26 mouse cellular contexts compared by ENCODE assay signal in the genomic region with DNA sequence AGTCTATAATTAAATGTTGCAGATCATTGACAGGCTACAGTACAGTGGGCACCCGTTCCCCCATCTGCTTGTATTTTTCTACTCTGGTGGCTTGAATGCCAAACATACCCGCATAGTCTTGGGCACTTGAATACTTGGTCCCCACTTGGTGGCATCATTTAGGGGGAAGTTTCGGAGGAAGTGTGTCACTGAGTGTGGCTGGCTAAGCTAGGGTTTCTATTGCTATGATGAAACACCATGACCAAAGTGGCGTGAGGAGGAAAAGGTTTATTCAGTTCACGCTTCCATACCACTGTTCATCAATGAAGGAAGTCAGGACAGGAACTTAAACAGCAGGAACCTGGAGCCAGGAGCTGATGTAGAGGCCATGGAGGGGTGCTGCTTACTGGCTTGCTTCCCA.
A peak's percentile ranks its signal among the peaks of the same experiment; 100 is the strongest.
DNase-seq lines count a peak whose midpoint lies in the region; ATAC-seq and TF ChIP-seq lines count a peak whose summit lies in the region.
"Had no signal": no experiment of that assay in that cellular context is flagged by ENCODE, and none has a peak within 500 bp of the region (broad histone marks: within the 10 kb centered on the region; RNA-seq: fewer than 3 reads in every experiment).

No protein-coding gene starts in this region.

- no peak overlapping the region for H3K4me3 ChIP-seq in kidney, embryonic 16.5 days (ENCODE audit: low read length)
- no peak overlapping the region for H3K4me3 ChIP-seq in kidney, adult 2 months (ENCODE audit: insufficient read depth, low read depth, low read length)
- H3K4me3 ChIP-seq: embryonic facial prominence, embryonic 12.5 days; embryonic facial prominence, embryonic 15.5 days; gastrocnemius, adult 2 months; heart, embryonic 13.5 days had no signal

- H3K4me2 ChIP-seq in kidney, embryonic 16.5 days (replicated peaks; ENCODE audit: low read depth, low read length), result no peak overlapping the region
- H3K4me2 ChIP-seq: embryonic facial prominence, embryonic 12.5 days; embryonic facial prominence, embryonic 15.5 days; heart, embryonic 13.5 days; hindbrain, embryonic 14.5 days had no signal

- H3K4me1 ChIP-seq in kidney, embryonic 16.5 days (ENCODE audit: insufficient read depth, low read length), result peaks cover 21% of the 10 kb centered on the region
- peaks cover 14% of the 10 kb centered on the region; the same call in 1 of the 2 replicates for H3K4me1 ChIP-seq in kidney, adult 2 months (ENCODE audit: control insufficient read depth, insufficient read depth, low read length)
- H3K4me1 ChIP-seq: embryonic facial prominence, embryonic 12.5 days; heart, embryonic 13.5 days had no signal

- H3K27ac ChIP-seq in kidney, embryonic 16.5 days (ENCODE audit: low read length), result peak overlapping the region; percentile 56; the same call in 1 of the 2 replicates
- no peak overlapping the region for H3K27ac ChIP-seq in kidney, adult 2 months (ENCODE audit: insufficient read depth, low read depth, low read length)
- H3K27ac ChIP-seq: embryonic facial prominence, embryonic 12.5 days; embryonic facial prominence, embryonic 15.5 days; gastrocnemius, adult 2 months; heart, embryonic 13.5 days; hindbrain, embryonic 14.5 days; hindbrain, postnatal 0 days had no signal

- H3K27me3 ChIP-seq in kidney, embryonic 16.5 days (ENCODE audit: insufficient read depth, low read length), result no peaks in the 10 kb centered on the region
- no peaks in the 10 kb centered on the region for H3K27me3 ChIP-seq in kidney, adult 2 months (replicated peaks; ENCODE audit: control insufficient read depth, insufficient read depth, low read length)
- H3K27me3 ChIP-seq: embryonic facial prominence, embryonic 12.5 days; embryonic facial prominence, embryonic 15.5 days; heart, embryonic 13.5 days had no signal

- no peak for ATAC-seq in kidney, embryonic 16.5 days (ENCODE audit: low FRiP score, low TSS enrichment)
- peak; percentile 97 for ATAC-seq in granulocyte monocyte progenitor cell, adult 5-6 weeks (replicated peaks; ENCODE audit: poor library complexity, severe bottlenecking)
- ATAC-seq in monocyte, adult 5-6 weeks (replicated peaks; ENCODE audit: insufficient number of reproducible peaks, low FRiP score, low TSS enrichment, poor library complexity, severe bottlenecking), result peak; percentile 82
- ATAC-seq in megakaryocyte-erythroid progenitor cell, adult 5-6 weeks (replicated peaks; ENCODE audit: low FRiP score, low TSS enrichment, poor library complexity, severe bottlenecking), result no peak
- ATAC-seq: activated CD4-positive, CD25-positive, alpha-beta regulatory T cell, adult 4 months; forebrain, embryonic 14.5 days; forebrain, postnatal 0 days; hindbrain, postnatal 0 days; inflammation-experienced regulatory T-cells, adult 6 months had no signal

- no peaks in the 10 kb centered on the region for H3K9me3 ChIP-seq in kidney, embryonic 16.5 days (ENCODE audit: low read length)
- H3K9me3 ChIP-seq: embryonic facial prominence, embryonic 12.5 days; embryonic facial prominence, embryonic 15.5 days; heart, embryonic 13.5 days had no signal

- DNase-seq in kidney, adult 2 months, result no peak
- no peak for DNase-seq in spleen, adult 12 weeks (ENCODE audit: low spot score)
- no peak for DNase-seq in cerebellum, postnatal 25 days
- DNase-seq: adrenal gland, adult 8-10 months; adrenal gland, postnatal 25 days; cerebellum, adult 11-12 months; cerebellum, adult 8-10 months; cerebellum, postnatal 10 days; forebrain, postnatal 0 days; gastrocnemius, adult 2 months; gastrocnemius, postnatal 36 days; heart, adult 18-20 months; heart, postnatal 14 days; heart, postnatal 4 days had no signal

- H3K9ac ChIP-seq in kidney, embryonic 16.5 days (replicated peaks; ENCODE audit: low read length), result no peak overlapping the region
- H3K9ac ChIP-seq: embryonic facial prominence, embryonic 12.5 days; embryonic facial prominence, embryonic 15.5 days; forebrain, postnatal 0 days; heart, embryonic 13.5 days; hindbrain, embryonic 14.5 days had no signal

- TF ChIP-seq POLR2A in kidney, adult 2 months (IDR thresholded peaks at IDR 0.05; ENCODE audit: low read depth, low read length), result no peak

- TF ChIP-seq CTCF in kidney, adult 2 months (conservative IDR thresholded peaks at IDR 0.05; ENCODE audit: insufficient read depth, insufficient read length, low read depth, low read length), result no peak

- WGBS in kidney, embryonic 16.5 days, result 76% methylated on average over 5 of the region's 5 CpGs
- 81% methylated on average over 5 of the region's 5 CpGs for WGBS in kidney, adult 2 months

- H3K36me3 ChIP-seq in kidney, embryonic 16.5 days (ENCODE audit: insufficient read depth, low read length), result no peaks in the 10 kb centered on the region
- H3K36me3 ChIP-seq in kidney, adult 2 months (ENCODE audit: control insufficient read depth, insufficient read depth, low read length), result no peaks in the 10 kb centered on the region
- H3K36me3 ChIP-seq: embryonic facial prominence, embryonic 12.5 days; embryonic facial prominence, embryonic 15.5 days; heart, embryonic 13.5 days had no signal

Comparison
In these comparisons a context has a peak if more than half of its experiments do, and no peak if none do; other contexts are left out.
1. ATAC-seq: peak in granulocyte monocyte progenitor cell, adult 5-6 weeks (single experiment) and monocyte, adult 5-6 weeks (single experiment); none in kidney, embryonic 16.5 days (single experiment) and megakaryocyte-erythroid progenitor cell, adult 5-6 weeks (single experiment).